Mouse (Mus musculus): Measurements from ENCODE around the gene Tap1. TPM values are rescaled to one million over a fixed set of nuclear protein-coding genes. Genes with fewer than 3 reads are reported as not detected.
A peak's percentile ranks its signal among the peaks of the same experiment; 100 is the strongest.

Tap1 gene
- polyA plus RNA-seq, 1 experiment from 2014 or later = 2.2 TPM

DNA sequence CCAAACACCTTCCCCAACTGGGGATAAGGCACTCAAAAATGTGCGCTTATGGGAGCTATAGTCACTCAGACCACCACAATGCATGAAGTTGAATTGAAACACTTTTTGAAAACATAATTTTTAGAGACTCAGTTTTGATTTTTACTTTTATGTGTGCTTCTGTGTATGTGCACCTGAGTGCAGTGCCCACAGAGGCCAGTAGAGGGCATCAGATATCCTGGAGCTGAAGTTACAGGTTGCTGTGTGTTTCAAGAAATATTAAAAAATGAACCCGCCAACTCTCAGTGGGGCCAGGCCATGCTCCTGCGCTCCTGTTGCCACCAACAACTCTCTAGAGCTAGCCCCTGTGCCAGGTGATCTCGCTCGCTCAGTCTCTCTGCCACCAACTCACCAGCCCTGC, 14.8 kb upstream of the Tap1 start:
- no peak for ATAC-seq (ENCODE audit: low FRiP score)
- WGBS = 97% methylated on average over 5 of the region's 5 CpGs

DNA sequence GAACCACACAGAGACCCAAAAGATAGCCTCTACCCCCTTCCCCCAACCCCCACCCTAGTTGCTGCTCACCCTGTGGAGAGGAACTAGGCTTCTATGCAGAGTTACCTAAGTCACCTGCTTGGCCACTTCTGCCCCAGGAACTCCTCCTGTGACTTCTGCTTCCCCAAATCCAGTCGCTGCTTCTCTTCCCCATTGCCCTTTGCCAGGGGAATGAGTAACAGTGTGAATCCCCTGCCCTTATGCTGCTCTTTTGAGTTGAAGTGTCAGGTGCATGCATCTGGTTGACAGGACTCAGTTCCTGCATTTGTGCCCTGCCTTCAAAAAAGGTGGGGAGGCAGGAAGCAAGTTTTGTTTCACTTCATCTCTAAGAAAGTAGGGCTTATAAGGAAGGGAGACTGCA, 13.3 kb upstream of the Tap1 start:
- Histone ChIP-seq H3K9ac (no peak overlapping the region), H3K4me2 (replicated peaks) (no peak overlapping the region), H3K27ac (no peak overlapping the region), H3K4me1 (replicated peaks; ENCODE audit: control insufficient read depth, insufficient read depth, low read length) (no peaks in the 10 kb centered on the region), H3K36me3 (replicated peaks; ENCODE audit: control insufficient read depth, insufficient read depth) (no peaks in the 10 kb centered on the region), H3K27me3 (ENCODE audit: control insufficient read depth, insufficient read depth, low read length) (no peaks in the 10 kb centered on the region), H3K4me3 (replicated peaks; ENCODE audit: low read length) (no peak overlapping the region), H3K9me3 (ENCODE audit: control insufficient read depth, low read length) (0 out of 2 replicates have a peak, but pooled peaks cover 4% of the 10 kb centered on the region)
- no peak for DNase-seq (ENCODE audit: low spot score)
- ATAC-seq (ENCODE audit: low FRiP score) = no peak
- 72% methylated on average over 1 of the region's 1 CpGs for WGBS

More for the DNA sequence above, 14.8 kb upstream of the Tap1 start:
- Histone ChIP-seq H3K4me2 (replicated peaks) (no peak overlapping the region), H3K36me3 (replicated peaks; ENCODE audit: control insufficient read depth, insufficient read depth) (no peaks in the 10 kb centered on the region), H3K9ac (no peak overlapping the region), H3K4me1 (replicated peaks; ENCODE audit: control insufficient read depth, insufficient read depth, low read length) (no peaks in the 10 kb centered on the region), H3K4me3 (replicated peaks; ENCODE audit: low read length) (no peak overlapping the region), H3K27me3 (ENCODE audit: control insufficient read depth, insufficient read depth, low read length) (no peaks in the 10 kb centered on the region), H3K9me3 (ENCODE audit: control insufficient read depth, low read length) (0 out of 2 replicates have a peak, but pooled peaks cover 4% of the 10 kb centered on the region), H3K27ac (no peak overlapping the region)
- DNase-seq (ENCODE audit: low spot score) = no peak

DNA sequence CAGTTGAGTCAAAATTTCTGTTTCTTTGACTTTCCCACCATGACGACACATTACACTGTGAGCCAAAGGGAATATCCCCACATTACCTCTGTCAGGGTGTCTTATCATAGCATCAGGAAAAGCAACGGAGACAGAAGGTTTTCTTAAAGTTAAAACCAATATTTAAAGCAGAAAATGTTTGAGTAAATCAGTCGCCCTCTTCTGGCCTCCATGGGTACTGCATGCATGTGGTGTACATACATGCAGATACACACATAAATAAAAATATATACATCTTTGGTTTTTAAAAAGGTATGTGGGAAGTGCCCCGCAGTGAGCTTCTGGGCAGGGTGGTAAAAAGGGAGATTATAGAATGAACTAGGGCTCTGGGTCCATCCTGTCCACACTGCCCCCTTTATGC, 10.2 kb upstream of the Tap1 start:
- Histone ChIP-seq H3K9ac (no peak overlapping the region), H3K4me3 (replicated peaks; ENCODE audit: low read length) (no peak overlapping the region), H3K27ac (no peak overlapping the region), H3K36me3 (replicated peaks; ENCODE audit: control insufficient read depth, insufficient read depth) (no peaks in the 10 kb centered on the region), H3K4me2 (replicated peaks) (no peak overlapping the region), H3K4me1 (replicated peaks; ENCODE audit: control insufficient read depth, insufficient read depth, low read length) (no peaks in the 10 kb centered on the region), H3K9me3 (ENCODE audit: control insufficient read depth, low read length) (0 out of 2 replicates have a peak, but pooled peaks cover 4% of the 10 kb centered on the region), H3K27me3 (ENCODE audit: control insufficient read depth, insufficient read depth, low read length) (no peaks in the 10 kb centered on the region; the same call in 1 of the 2 replicates)
- 75% methylated on average over 4 of the region's 4 CpGs for WGBS
- DNase-seq (ENCODE audit: low spot score) (no peak), ATAC-seq (ENCODE audit: low FRiP score) (no peak)

DNA sequence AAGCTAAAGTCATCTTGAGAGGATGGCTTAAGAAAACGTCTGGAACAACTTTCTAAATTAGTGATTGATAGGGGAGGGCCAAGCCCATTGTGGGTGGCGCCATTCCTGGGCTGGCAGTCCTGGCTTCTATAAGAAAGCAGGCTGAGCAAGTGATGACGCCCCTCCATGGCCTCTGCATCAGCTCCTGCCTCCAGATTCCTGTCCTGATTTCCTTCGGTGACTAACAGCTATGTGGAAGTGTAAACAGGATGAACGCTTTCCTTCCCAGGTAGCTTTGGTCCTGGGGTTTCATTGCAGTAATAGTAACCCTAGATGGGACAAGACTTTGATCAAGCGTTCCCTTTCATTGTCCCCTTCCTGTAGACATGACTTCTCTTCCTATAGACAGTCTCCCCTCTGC, 8.3 kb upstream of the Tap1 start:
- H3K36me3 ChIP-seq (replicated peaks; ENCODE audit: control insufficient read depth, insufficient read depth) = no peaks in the 10 kb centered on the region
- WGBS = 72% methylated on average over 6 of the region's 6 CpGs
- no peak overlapping the region for H3K4me2 ChIP-seq (replicated peaks)
- peaks cover 4% of the 10 kb centered on the region; the same call in 1 of the 2 replicates for H3K27me3 ChIP-seq (ENCODE audit: control insufficient read depth, insufficient read depth, low read length)
- H3K9me3 ChIP-seq (ENCODE audit: control insufficient read depth, low read length) = 0 out of 2 replicates have a peak, but pooled peaks cover 4% of the 10 kb centered on the region
- no peak for ATAC-seq (ENCODE audit: low FRiP score)
- H3K4me3 ChIP-seq (replicated peaks; ENCODE audit: low read length) = no peak overlapping the region
- H3K27ac ChIP-seq = no peak overlapping the region
- no peaks in the 10 kb centered on the region for H3K4me1 ChIP-seq (replicated peaks; ENCODE audit: control insufficient read depth, insufficient read depth, low read length)
- no peak overlapping the region for H3K9ac ChIP-seq
- no peak for DNase-seq (ENCODE audit: low spot score)

DNA sequence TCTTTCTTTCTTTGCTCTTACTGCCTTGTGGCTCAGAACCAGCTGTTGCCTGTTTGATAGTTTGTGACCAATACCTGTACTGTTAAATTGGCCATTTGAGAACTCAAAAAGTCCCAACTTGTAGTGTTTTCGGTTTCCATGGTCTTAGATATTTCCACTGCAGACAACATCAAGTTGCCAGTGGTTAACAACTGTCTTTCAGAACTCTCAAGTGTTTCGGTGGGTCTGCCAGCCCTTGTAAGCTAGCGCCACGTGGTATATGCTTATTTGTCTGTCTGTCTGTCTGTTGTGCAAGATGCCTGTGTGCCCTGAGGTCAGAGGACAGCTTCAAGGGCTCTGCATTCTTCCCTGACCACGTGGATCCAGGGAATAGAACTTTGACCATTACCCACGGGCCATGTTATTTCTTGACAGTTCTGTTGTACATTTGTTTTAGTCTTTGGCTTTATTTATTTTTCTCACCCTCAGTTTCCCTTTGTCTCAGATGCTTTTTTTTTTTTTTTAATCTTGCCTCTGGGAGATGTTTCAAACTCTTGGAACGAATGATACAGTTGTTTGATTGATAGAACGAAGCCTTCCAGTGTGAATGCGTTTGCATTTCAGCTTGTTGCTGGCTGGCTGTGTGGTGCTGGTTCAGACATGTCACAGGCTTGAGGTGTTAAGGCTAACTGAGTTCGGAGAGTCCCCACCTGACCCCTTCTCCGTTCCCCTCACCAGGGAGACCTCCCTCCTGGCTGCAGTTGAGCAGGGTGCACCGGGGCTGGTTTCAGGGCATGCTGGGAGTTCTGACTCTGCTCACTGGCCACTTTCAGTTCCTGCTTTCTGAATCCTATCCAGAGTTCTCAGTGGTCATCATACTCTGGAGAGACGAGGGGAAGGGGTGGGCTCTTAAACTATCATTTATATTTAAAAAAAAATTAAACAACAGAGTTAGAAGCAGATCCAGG, 7.2 kb upstream of the Tap1 start:
- no peak for ATAC-seq (ENCODE audit: low FRiP score)

DNA sequence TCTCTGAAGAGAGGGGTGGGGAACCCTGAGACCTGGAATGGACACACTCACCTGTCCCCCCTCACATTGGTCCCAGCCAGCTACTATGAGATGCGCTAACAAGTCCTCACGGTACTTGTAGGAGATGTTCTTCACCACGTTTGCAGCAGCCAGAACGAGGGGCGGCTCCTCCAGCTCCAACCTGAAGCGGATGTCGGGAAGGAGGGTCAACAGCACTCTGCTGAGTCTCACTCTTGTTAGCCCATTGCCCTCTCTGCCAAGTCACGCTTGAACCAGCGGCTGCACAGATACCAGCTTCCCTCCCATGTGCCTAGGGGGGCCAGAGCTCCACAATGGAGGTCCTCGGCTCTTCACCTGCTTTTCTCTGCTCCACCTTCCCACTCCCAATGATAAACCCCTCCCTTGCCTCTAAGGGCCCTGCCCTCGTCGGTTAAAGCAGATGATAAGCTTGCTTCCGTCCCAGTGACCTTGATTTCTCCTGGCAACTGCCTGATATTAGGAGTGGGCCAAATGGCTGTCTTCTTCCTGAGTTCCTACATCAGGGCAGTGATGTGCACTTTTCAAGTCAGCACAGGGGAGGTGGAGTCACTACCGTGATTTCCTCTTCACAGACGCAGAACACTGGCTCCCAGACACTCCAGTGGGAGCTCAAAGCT, 3.7 kb upstream of the Tap1 start:
- no peak overlapping the region for H3K27ac ChIP-seq
- no peak overlapping the region for H3K4me3 ChIP-seq (replicated peaks; ENCODE audit: low read length)
- H3K9me3 ChIP-seq (ENCODE audit: control insufficient read depth, low read length) = no peaks in the 10 kb centered on the region
- DNase-seq (ENCODE audit: low spot score) (no peak), ATAC-seq (ENCODE audit: low FRiP score) (no peak)
- no peak overlapping the region for H3K9ac ChIP-seq
- WGBS = 80% methylated on average over 15 of the region's 15 CpGs
- no peak overlapping the region for H3K4me2 ChIP-seq (replicated peaks)
- H3K4me1 ChIP-seq (replicated peaks; ENCODE audit: control insufficient read depth, insufficient read depth, low read length) = peaks cover 13% of the 10 kb centered on the region
- H3K36me3 ChIP-seq (replicated peaks; ENCODE audit: control insufficient read depth, insufficient read depth) = no peaks in the 10 kb centered on the region
- H3K27me3 ChIP-seq (ENCODE audit: control insufficient read depth, insufficient read depth, low read length) = peaks cover 38% of the 10 kb centered on the region

More for the DNA sequence above, 7.2 kb upstream of the Tap1 start:
- DNase-seq (ENCODE audit: low spot score) = no peak
- WGBS = 78% methylated on average over 13 of the region's 13 CpGs
- Histone ChIP-seq H3K27ac (no peak overlapping the region), H3K27me3 (ENCODE audit: control insufficient read depth, insufficient read depth, low read length) (peaks cover 6% of the 10 kb centered on the region; the same call in 1 of the 2 replicates), H3K4me3 (replicated peaks; ENCODE audit: low read length) (no peak overlapping the region), H3K36me3 (replicated peaks; ENCODE audit: control insufficient read depth, insufficient read depth) (no peaks in the 10 kb centered on the region), H3K4me2 (replicated peaks) (no peak overlapping the region), H3K4me1 (replicated peaks; ENCODE audit: control insufficient read depth, insufficient read depth, low read length) (no peaks in the 10 kb centered on the region), H3K9me3 (ENCODE audit: control insufficient read depth, low read length) (0 out of 2 replicates have a peak, but pooled peaks cover 4% of the 10 kb centered on the region), H3K9ac (no peak overlapping the region)

DNA sequence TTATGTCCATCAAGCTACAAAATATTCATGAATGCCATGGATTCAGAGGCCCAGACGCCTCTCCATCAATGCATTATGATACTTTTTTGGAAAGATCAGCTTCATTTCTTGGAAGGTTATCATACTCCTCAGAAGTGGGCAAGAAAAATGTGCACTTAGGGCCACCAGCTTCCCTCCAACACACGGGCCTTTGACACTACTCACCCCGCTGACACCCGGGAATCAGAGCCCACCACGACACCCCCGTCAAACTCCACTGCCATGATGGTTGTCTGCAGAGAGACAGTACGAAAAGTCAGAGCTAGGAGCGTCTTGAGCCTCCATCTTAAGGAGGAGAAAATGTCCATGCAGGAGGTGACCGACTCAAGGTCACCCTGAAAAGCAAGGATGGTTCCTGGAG, 1.8 kb upstream of the Tap1 start:
- no peaks in the 10 kb centered on the region for H3K36me3 ChIP-seq (replicated peaks; ENCODE audit: control insufficient read depth, insufficient read depth)
- ATAC-seq (ENCODE audit: low FRiP score) (no peak), DNase-seq (ENCODE audit: low spot score) (no peak)
- WGBS = 91% methylated on average over 9 of the region's 9 CpGs
- H3K27ac ChIP-seq = no peak overlapping the region
- peaks cover 54% of the 10 kb centered on the region for H3K27me3 ChIP-seq (ENCODE audit: control insufficient read depth, insufficient read depth, low read length)
- H3K4me1 ChIP-seq (replicated peaks; ENCODE audit: control insufficient read depth, insufficient read depth, low read length) = peaks cover 13% of the 10 kb centered on the region
- no peaks in the 10 kb centered on the region for H3K9me3 ChIP-seq (ENCODE audit: control insufficient read depth, low read length)
- H3K4me2 ChIP-seq (replicated peaks) = no peak overlapping the region
- no peak overlapping the region for H3K4me3 ChIP-seq (replicated peaks; ENCODE audit: low read length)
- no peak overlapping the region for H3K9ac ChIP-seq

DNA sequence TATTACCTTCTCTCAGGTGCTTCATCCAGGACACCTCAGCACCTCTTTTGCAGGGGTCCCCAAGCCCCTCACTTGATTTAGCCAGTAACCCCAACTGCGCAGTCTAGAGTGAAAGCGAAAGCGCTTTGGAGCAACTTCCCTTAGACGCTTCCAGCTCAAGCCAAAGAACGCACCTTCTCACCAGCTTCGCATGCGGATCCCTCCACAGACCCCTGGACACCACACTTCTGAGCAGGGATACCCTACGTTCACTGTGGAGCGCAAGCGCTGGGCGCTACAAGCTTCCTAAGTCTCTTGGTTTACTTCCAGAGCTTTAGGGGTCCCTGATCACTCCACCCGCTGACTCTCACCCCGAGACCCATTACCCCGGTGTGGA, 480 bp upstream of the Tap1 start:
- no peak for DNase-seq (ENCODE audit: low spot score)
- H3K27ac ChIP-seq = no peak overlapping the region
- H3K9me3 ChIP-seq (ENCODE audit: control insufficient read depth, low read length) = no peaks in the 10 kb centered on the region
- WGBS = 5% methylated on average over 14 of the region's 14 CpGs
- H3K4me3 ChIP-seq (replicated peaks; ENCODE audit: low read length) = peak overlapping the region; percentile 36
- peak overlapping the region; percentile 32; the same call in 1 of the 2 replicates for H3K9ac ChIP-seq
- H3K36me3 ChIP-seq (replicated peaks; ENCODE audit: control insufficient read depth, insufficient read depth) = no peaks in the 10 kb centered on the region
- ATAC-seq (ENCODE audit: low FRiP score) = no peak
- peaks cover 13% of the 10 kb centered on the region for H3K4me1 ChIP-seq (replicated peaks; ENCODE audit: control insufficient read depth, insufficient read depth, low read length)
- peak overlapping the region; percentile 77 for H3K4me2 ChIP-seq (replicated peaks)
- H3K27me3 ChIP-seq (ENCODE audit: control insufficient read depth, insufficient read depth, low read length) = peaks cover 57% of the 10 kb centered on the region

DNA sequence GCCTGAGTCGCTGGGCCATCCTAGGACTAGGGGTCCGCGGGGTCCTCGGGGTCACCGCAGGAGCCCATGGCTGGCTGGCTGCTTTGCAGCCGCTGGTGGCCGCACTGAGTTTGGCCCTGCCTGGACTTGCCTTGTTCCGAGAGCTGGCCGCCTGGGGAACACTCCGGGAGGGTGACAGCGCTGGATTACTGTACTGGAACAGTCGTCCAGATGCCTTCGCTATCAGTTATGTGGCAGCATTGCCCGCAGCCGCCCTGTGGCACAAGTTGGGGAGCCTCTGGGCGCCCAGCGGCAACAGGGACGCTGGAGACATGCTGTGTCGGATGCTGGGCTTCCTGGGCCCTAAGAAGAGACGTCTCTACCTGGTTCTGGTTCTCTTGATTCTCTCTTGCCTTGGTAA, 657 bp downstream of the Tap1 start:
- peak overlapping the region; percentile 32 for H3K9ac ChIP-seq
- ATAC-seq (ENCODE audit: low FRiP score) (no peak), DNase-seq (ENCODE audit: low spot score) (no peak)
- H3K9me3 ChIP-seq (ENCODE audit: control insufficient read depth, low read length) = no peaks in the 10 kb centered on the region
- H3K36me3 ChIP-seq (replicated peaks; ENCODE audit: control insufficient read depth, insufficient read depth) = no peaks in the 10 kb centered on the region
- H3K4me3 ChIP-seq (replicated peaks; ENCODE audit: low read length) = peak overlapping the region; percentile 36
- 4% methylated on average over 20 of the region's 20 CpGs for WGBS
- peak overlapping the region; percentile 77 for H3K4me2 ChIP-seq (replicated peaks)
- no peak overlapping the region for H3K27ac ChIP-seq
- H3K27me3 ChIP-seq (ENCODE audit: control insufficient read depth, insufficient read depth, low read length) = peaks cover 68% of the 10 kb centered on the region
- H3K4me1 ChIP-seq (replicated peaks; ENCODE audit: control insufficient read depth, insufficient read depth, low read length) = peaks cover 13% of the 10 kb centered on the region
